Mouse (Mus musculus) left cerebral cortex, adult 11 months (tissue): ENCODE data around the gene 4930432M17Rik.

Source experiments
- DNase-seq: peaks from one replicate; pipeline ENCODE4 v3.0.0; 2022; ENCODE audit warnings: low spot score

Gene 4930432M17Rik

GRCm38 (mm10) chr3:121707106-121707505, 36.5 kb downstream of the 4930432M17Rik start:
- no peak for DNase-seq

GRCm38 (mm10) chr3:121710894-121711531, 40.5 kb downstream of the 4930432M17Rik start:
- no peak for DNase-seq

DNA sequence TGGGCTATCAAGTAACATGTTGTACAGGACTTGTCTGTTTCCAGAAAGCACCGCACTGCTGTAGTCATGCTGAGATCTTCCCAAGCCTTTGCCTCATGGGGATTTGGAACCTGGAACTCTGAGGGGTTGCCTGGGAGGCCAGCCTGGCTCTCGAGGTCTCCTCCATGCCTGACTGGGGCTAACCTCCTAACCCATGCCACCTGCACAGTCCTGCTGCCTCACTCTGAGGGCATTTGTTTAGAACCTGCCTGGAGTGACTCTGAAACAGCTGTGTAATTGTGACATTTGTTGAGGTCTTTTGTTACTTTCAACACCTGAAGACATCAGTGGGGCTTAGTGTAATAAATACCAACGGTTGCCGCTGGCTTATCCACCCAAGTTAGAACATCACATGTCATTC, 41.7 kb downstream of the 4930432M17Rik start:
- no peak for DNase-seq

- DNase-seq: no peak
Measured at GRCm38 (mm10) chr3:121713151-121713701, 42.7 kb downstream of the 4930432M17Rik start.

DNA sequence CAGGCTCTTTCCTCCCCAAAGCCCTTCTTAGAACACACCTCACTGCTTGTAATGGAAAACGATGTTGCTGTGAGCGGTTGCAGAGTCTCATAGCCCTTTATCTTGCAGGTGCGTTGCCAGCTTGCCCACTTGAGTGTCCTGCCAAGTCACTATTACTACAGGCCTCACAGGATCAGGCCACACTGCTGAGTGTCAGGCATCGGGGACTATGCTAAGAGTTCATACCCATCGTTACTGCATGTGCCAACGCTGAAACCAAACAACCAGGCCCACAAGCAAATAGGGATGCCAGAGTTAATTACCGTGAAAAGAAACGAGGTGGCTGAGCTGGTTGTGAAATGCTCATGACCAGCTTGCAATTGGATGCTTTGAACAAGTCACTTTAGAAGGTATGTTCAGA, 43.3 kb downstream of the 4930432M17Rik start:
- DNase-seq: no peak

DNA sequence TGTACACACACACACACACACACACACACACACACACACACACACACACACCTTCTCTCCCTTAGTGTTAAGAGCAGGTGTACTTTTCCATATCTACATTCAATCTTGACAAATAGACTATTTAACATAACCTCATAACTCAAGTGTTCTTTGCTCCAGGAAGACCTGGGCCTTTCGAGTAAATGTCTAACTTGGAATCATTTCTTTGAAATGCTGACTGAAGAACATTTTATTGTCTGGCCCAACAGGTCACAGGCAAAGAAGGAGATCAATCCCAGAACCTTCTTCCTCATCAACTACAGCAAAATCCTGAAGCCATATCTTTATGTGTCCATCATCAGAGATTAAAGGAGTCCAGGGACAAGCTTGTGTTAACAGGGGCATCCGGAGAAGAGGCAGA, 43.9 kb downstream of the 4930432M17Rik start:
- DNase-seq: no peak

DNA sequence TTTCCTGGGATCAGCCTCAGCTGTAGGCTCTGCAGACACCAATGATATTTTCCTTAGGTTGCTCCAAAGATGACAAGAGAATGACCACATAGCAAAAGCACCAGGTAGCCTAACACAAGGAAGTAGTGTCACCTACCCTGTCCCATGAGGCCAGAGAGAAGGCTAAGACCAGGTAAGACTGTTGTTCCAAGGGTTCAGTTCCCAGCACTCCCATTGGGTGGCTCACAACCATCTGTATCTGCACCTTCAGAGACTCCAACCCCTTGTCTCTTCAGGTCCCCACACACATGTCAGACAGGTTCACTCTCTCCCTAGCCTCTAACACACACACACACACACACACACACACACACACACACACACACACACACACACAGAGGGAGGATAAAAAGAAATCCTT, 44.8 kb downstream of the 4930432M17Rik start:
- DNase-seq: no peak

- DNase-seq: no peak
Measured at GRCm38 (mm10) chr3:121715741-121716459, 45.3 kb downstream of the 4930432M17Rik start.

DNA sequence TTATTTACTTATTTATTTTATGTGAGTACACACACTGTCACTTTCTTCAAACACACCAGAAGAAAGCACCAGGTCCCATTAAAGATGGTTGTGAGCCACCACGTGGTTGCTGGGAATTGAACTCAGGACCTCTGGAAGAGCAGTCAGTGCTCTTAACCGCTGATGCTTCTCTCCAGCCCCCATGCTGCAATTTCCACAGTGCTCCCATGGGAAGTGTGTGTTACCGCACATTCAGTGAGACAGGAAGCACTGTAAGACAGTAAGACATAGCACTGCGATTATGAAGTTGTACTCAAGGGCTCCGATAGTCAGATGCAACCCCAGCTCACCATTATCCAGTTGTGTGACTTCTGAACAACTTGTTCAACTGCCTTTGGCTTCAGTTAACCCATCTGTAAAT, 45.9 kb downstream of the 4930432M17Rik start:
- no peak for DNase-seq

DNA sequence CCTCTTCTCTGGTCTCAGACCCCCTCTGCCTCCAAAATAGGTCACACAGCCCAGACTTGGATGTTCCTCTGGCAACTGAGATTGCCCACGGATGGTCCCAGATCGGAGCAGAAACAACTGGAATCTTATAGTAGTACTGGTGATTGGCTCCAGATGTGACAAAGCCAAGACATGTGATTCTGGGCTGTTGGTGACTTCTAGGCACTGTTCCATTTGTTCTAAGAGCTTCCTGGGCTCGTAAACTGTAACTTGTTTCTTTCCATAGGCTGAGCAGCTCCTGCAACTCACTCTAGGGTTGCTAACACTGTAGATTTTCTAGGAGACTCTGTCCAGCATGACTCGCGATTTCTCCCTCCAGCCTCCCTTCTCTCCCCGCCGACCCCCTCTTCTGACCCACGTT, 48.1 kb downstream of the 4930432M17Rik start:
- no peak for DNase-seq

- DNase-seq: no peak
Measured at GRCm38 (mm10) chr3:121719701-121720100, 49.1 kb downstream of the 4930432M17Rik start.

DNA sequence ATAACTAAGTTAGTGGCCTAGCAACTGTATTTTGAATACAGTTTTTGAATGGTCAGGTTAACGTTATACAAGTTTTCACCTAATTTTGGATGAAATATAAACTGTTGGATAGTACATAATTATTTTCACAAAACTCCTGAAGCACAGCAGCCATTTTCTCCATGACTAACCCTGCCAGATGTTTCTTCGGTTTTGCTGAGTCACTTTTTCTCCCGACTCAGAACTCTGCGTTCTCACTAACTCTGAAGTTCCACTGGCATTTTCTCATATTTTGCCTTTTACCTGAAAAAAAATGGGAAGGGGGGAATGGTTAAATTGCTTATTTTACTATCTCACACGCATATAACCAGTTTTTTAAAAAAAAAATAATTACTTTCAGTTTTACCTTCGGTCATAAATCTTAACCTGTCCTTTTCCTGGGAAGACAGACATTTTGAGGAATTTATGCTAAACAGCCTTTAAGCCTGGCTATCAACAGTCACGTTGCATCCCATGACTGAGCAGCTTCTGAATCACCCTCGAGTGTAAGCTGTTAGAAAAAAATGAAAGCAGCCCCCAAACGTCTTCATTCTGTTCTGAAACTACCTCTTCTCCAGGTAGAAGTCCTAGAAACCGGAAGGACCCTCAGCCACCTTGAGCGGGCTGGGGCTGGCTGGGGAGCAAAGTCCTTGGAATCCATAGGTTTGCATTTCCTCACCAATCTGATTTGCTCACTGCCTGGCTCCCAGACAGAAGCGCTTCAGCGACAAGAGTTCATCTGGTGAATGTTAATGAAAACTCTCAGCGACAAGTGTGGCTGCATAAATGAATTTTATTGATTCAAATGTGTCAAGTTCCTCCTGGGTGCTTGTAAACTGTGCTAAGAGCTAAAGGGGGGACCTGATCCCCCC, 50.5 kb downstream of the 4930432M17Rik start:
- DNase-seq: no peak

GRCm38 (mm10) chr3:121721691-121722070, 51.1 kb downstream of the 4930432M17Rik start:
- DNase-seq: no peak

- DNase-seq: peak; percentile 45
Measured at GRCm38 (mm10) chr3:121722971-121723844, 52.6 kb downstream of the 4930432M17Rik start, which contains the start of gene F3. F3 (plus strand) TSS chr3:121723537.

DNA sequence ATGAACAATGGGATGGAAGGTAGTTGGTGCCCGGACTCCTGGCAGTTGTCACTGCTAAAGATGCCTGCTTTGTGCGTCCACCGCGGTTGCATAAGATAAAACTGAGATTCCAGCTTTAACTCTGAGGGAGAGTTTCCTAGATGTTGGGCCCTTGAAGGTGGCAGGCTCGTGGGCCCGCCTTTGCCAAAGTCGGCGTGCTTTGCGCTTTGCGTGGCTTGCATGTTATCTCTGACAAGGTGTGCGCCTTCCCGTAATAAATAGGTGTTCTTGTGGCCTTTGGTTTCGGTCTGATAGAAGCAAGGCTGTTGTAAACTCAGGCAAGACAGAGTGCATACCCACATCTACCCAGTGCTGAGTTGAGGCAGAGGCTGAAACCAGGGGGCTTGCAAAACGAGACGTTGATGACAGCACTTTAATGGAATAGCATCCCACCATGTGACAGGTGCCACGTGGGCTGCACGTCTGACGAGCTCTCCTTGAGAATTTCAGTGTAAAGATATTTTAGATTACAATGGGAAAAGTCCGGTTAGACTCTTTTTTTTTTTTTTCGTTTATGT, 53.5 kb downstream of the 4930432M17Rik start:
- DNase-seq: no peak

DNA sequence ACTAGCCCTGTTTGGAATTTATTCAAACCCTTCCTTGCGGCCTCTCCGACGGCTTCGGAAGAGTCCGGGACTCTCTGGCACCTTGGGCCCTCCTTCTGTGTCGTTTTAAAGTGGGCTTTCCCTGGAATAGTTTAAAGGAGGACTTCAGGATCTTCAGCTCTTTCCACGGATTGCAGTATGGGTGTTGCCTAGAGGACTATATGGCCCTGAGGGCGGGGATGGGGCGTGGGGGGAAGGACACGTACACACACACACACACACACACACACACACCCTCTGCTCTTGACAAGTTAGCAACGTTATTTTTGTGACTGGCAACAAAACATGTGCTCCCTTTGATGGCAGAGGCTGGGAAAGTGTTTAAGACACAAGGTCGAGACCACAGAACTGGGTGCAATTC, 54.0 kb downstream of the 4930432M17Rik start:
- DNase-seq: no peak

DNA sequence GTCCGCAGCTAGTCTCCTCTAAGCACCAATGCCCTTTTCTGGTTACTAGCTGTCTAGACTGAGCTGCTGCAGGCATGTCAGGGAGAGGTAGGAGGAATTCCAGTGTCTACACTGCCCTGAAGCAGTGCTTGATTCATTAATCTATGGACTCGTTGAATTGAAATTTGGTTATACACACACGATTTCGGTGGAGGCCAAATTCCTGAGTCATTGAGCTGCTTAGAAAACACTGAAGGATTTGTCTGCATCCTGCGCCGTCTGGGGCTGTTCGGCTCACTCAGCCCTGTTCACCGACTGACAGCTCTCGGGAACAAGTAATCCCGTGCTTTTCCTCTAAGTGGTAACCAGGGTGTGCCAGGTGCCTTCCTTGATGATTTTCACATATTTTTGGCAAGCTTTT, 55.1 kb downstream of the 4930432M17Rik start:
- DNase-seq: no peak

- DNase-seq: no peak
Measured at GRCm38 (mm10) chr3:121729678-121730077, 59.1 kb downstream of the 4930432M17Rik start.
